Mouse (Mus musculus): ENCODE results near the gene Klhl12.

GRCm38 (mm10) chr1:134493956-134494355 is 38.6 kb downstream of the Klhl12 start:
- TF ChIP-seq CTCF (IDR thresholded peaks at IDR 0.05; ENCODE audit: control insufficient read depth, insufficient read depth, low read length): no peak
- TF ChIP-seq POLR2A (IDR thresholded peaks at IDR 0.05; ENCODE audit: borderline replicate concordance, control insufficient read depth, low read depth, low read length): no peak
